Mouse (Mus musculus): ENCODE measurements around the gene Ttll1.
A peak's percentile ranks its signal among the peaks of the same experiment; 100 is the strongest.

GRCm38 (mm10) chr15:83469279-83469821 is 41.3 kb downstream of the Ttll1 start:
- TF ChIP-seq CTCF (IDR thresholded peaks at IDR 0.05; ENCODE audit: low read depth), result 0 out of 2 replicates have a peak, but pooled peaks have one; percentile 5
- TF ChIP-seq EP300 (optimal IDR thresholded peaks at IDR 0.05), result no peak

All from stomach, postnatal 0 days (tissue).